Mouse (Mus musculus) testis, adult 2 months (tissue): Measurements from ENCODE around the gene Mcm8. TPM values are rescaled to one million over a fixed set of nuclear protein-coding genes. Genes with fewer than 3 reads are reported as not detected.
A peak's percentile ranks its signal among the peaks of the same experiment; 100 is the strongest.

Experiments
- H3K27ac ChIP-seq: fragments of 200-500 bp; 2 replicates; pipeline ENCODE4 v1.5.1; 2012; ENCODE audit warnings: low read depth, low read length; ENCODE audit not compliant: control insufficient read depth, insufficient read depth
- H3K27me3 ChIP-seq: fragments of 200-500 bp; 2 replicates; pipeline ENCODE4 v1.6.1; 2012; ENCODE audit warnings: mild to moderate bottlenecking, low read length, moderate library complexity; ENCODE audit not compliant: control insufficient read depth, insufficient read depth
- H3K36me3 ChIP-seq: fragments of 200-500 bp; 2 replicates; pipeline ENCODE4 v1.6.1; 2012; ENCODE audit warnings: mild to moderate bottlenecking, low read length; ENCODE audit not compliant: control insufficient read depth, insufficient read depth
- H3K4me1 ChIP-seq: fragments of 200-500 bp; 2 replicates; pipeline ENCODE4 v1.6.1; 2012; ENCODE audit warnings: low read length; ENCODE audit not compliant: control insufficient read depth, insufficient read depth
- H3K4me3 ChIP-seq: fragments of 200-500 bp; 2 replicates; pipeline ENCODE4 v1.5.1; 2012; ENCODE audit warnings: low read depth, mild to moderate bottlenecking, low read length, moderate library complexity, mixed read lengths; ENCODE audit not compliant: control insufficient read depth
- CTCF ChIP-seq: fragments of 200-500 bp; IDR thresholded peaks from 2 replicates; pipeline ENCODE4 v1.5.1; 2012; ENCODE audit warnings: low read depth, mild to moderate bottlenecking, inconsistent platforms, low read length, moderate library complexity; ENCODE audit not compliant: control insufficient read depth, insufficient read depth, insufficient replicate concordance
- POLR2A ChIP-seq: fragments of 200-500 bp; IDR thresholded peaks from 2 replicates; pipeline ENCODE4 v1.6.1; 2012; ENCODE audit warnings: low read depth, mild to moderate bottlenecking, inconsistent platforms, low read length, moderate library complexity; ENCODE audit not compliant: control insufficient read depth
- polyA plus RNA-seq: library from polyadenylated mRNA; depleted of rRNA; stranded (reverse); fragments of >200 nt; gene quantifications from 2 replicates; pipeline ENCODE4 v1.2.3, GENCODE M21; 2012; rRNA removed

Gene Mcm8
- polyA plus RNA-seq, 1 experiment: 3.2 TPM

DNA sequence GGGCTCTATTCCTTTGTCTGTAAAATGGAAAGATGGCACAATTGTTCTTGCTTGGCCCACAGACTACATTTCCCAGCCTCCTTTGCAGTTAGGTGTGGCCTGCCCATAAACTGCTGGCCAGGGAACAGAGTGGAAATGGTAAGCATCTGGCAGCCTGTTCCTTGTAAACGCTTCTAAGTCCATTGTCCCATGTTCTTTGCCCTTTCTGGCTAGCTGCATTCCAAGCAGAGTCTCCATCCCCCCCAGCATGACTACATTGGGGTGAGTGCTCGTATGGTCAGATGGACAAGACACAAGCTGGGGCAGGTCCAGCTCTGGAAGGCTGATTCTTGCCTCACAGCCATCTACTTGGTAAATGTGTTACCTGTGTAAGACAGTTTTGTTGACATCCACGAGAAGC, 55.7 kb downstream of the Mcm8 start:
- H3K36me3 ChIP-seq: no peaks in the 10 kb centered on the region
- no peaks in the 10 kb centered on the region; the same call in 1 of the 2 replicates for H3K4me1 ChIP-seq
- H3K27ac ChIP-seq: no peak overlapping the region
- H3K4me3 ChIP-seq: no peak overlapping the region
- H3K27me3 ChIP-seq: no peaks in the 10 kb centered on the region
- TF ChIP-seq CTCF (no peak), POLR2A (no peak)

DNA sequence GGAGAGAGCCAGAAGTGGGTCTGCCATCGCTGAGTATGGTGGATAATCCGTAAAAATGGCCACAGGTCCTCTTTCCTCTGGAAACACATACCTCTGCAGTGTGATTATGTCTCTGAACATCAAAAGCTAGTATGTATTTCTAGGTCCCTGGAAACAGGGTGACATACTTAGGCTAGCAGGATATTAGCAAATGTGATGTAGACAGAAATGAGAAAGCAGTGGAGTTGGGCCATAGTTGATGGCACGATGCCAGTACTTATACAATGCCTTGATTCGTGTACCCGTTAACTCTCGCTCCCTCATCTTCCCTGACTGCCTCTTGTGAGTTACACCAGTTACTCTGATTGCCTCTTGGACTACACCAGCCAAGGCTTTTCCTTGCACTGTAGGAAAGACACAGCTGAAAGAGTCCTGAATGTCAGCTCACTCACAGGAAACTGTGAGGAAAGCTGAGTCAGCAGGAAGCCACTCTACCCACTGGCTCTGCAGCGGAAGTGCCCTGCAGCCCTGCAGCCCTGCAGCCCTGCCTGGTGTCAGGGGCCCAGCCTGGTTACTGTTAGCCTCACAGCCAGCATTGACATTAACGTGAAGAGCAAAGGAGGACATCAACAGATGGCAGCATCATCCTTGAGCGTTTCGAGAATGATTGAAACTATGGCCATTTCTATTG, 57.9 kb downstream of the Mcm8 start:
- no peak for TF ChIP-seq CTCF
- no peak for TF ChIP-seq POLR2A
- Histone ChIP-seq H3K4me3 (peak overlapping the region; percentile 48), H3K27ac (no peak overlapping the region), H3K27me3 (no peaks in the 10 kb centered on the region), H3K36me3 (no peaks in the 10 kb centered on the region), H3K4me1 (no peaks in the 10 kb centered on the region; the same call in 1 of the 2 replicates)

DNA sequence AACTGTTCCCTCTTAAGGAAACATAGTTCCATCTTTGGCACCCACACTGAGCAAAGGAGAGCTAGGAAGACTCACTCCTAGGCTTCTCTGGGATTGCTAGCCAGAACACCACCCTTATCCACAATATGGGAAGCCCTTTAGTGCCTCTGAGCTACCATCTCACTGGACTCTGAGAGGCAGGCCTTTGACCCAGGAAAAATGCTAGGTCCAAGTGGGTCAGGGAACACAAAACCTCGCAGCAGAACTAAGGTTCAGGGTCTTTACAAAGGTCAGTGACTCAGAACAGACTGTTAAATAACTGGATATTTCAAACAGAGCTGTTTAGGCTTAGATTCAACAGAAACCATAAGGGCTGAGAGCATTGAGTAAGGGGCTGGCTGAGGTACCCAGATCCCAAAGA, 61.0 kb downstream of the Mcm8 start:
- Histone ChIP-seq H3K4me3 (no peak overlapping the region), H3K27ac (no peak overlapping the region; the same call in 1 of the 2 replicates), H3K36me3 (no peaks in the 10 kb centered on the region), H3K27me3 (no peaks in the 10 kb centered on the region), H3K4me1 (no peaks in the 10 kb centered on the region; the same call in 1 of the 2 replicates)
- TF ChIP-seq POLR2A: no peak
- TF ChIP-seq CTCF: no peak

DNA sequence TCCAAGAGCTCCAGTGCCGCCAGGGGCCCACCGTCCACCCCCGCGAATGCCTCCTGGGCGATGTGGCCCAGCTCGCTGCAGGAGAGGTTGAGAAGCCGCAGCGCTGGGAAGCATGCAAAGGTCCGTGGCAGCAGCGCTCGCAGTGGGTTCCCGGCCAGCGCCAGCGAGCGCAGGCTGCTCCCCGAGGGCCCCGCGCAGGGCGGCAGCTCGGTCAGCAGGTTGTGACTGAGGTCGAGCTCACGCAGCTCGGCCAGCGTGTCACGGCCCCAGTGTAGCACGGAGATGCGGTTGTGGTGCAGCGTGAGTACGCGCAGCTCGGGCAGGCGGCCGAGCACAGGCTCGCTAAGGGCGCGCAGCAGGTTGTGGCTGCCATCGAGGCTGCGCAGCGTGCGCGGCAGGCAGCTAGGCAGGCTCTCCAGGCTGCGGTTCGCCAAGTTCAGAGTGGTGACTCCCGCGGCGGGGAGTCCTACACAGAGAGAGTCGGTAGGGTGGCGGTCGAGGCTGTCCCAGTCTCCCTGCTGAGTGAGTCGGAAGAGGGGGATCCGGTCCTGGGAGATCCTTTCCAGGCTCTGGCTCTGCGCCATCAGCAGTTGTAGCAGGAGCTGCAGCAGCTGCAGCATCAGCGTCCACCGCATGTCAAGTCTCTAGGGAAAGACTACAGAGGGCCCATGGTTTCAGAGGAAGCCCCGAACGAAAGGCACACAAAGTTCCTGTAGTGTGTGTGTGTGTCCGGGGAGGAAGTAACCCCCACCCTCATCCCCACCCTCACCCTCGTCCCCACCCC, 63.5 kb downstream of the Mcm8 start:
- H3K4me3 ChIP-seq: peak overlapping the region; percentile 63
- peak overlapping the region; percentile 41 for H3K27ac ChIP-seq
- no peaks in the 10 kb centered on the region for H3K27me3 ChIP-seq
- H3K36me3 ChIP-seq: no peaks in the 10 kb centered on the region
- H3K4me1 ChIP-seq: no peaks in the 10 kb centered on the region; the same call in 1 of the 2 replicates
- no peak for TF ChIP-seq CTCF
- TF ChIP-seq POLR2A: no peak; the same call in 1 of the 2 replicates

DNA sequence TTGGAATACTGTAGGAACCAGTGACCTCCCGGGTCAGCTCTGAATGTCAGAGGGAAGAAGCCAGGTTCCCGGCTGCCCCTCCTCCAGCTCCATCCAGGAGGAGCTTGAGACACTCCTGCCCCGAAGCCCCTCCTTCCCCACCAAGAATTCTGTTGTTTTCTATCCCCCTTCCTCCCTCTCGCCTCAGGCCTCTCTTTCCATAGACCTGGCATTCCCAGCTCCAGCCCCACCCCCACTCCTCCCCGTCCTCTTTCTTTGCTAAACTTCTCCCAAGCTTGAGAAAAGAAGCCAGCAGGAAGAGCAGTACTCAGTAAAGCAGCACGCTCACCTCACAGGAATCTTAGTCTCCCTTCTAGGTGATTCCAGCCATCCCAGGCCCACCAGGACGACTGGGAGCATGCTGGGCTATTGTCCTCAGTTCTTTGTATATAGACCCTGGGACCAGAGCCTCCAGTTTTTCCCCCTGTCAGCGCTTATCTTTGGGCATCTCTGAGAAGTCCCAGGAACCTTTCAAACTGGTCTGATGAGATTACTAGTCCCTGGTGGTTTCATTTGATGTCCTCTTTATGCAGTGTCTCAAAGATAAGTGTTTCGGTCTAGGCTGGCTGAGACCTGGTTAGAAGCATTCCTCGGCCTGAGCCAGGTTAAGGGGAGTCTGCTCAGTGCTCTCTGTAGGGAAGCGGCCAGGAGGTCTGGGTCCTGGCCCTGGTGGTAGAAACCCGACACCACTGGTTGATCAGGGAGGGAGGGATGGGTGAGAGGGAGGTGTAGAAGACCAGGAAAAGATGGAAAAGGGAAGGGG, 65.1 kb downstream of the Mcm8 start, which contains the start of gene Lrrn4:
Gene Lrrn4 (minus strand): TSS at position 48 of the 802 bp plus-strand sequence.
- H3K36me3 ChIP-seq: no peaks in the 10 kb centered on the region
- no peaks in the 10 kb centered on the region; the same call in 1 of the 2 replicates for H3K4me1 ChIP-seq
- no peaks in the 10 kb centered on the region for H3K27me3 ChIP-seq
- H3K4me3 ChIP-seq: peak within 1 kb of the TSS; percentile 63; the same call in 1 of the 2 replicates
- TF ChIP-seq POLR2A (no peak), CTCF (no peak)
- no peak within 1 kb of the TSS for H3K27ac ChIP-seq

DNA sequence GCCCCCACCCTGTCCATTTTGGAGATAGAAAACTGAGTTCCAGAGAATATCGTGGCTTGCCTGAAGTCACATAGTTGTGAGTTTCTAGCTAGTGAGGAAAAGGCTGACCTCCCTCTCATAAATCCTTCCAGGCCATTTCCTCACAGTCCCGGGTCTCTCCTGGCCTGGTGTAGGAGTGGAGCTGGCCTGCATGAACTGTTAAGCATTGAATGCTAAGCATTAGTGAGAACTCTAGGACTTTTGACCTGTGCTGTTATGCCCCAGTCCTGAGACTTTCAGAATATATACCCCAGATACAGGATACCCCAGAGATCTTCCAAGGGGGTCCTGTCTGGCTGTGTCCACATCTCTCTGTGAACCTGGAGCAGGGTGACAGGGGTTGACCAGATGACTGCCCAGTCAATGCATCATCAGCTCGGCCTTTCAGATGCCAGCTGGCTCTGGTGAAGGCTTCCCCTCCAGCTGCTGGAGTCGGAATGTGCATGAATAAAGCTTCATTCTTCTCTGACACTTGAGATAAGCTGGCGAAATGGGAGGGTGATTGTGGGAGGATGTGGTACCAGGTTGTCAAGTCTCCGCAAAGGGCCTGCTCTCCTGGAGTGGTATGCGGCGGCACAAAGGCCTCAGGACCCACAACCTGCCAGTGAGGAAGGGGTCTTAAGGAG, 68.5 kb downstream of the Mcm8 start:
- Histone ChIP-seq H3K4me3 (no peak overlapping the region), H3K36me3 (no peaks in the 10 kb centered on the region), H3K27ac (no peak overlapping the region), H3K27me3 (no peaks in the 10 kb centered on the region), H3K4me1 (no peaks in the 10 kb centered on the region; the same call in 1 of the 2 replicates)
- TF ChIP-seq POLR2A: no peak
- no peak for TF ChIP-seq CTCF

DNA sequence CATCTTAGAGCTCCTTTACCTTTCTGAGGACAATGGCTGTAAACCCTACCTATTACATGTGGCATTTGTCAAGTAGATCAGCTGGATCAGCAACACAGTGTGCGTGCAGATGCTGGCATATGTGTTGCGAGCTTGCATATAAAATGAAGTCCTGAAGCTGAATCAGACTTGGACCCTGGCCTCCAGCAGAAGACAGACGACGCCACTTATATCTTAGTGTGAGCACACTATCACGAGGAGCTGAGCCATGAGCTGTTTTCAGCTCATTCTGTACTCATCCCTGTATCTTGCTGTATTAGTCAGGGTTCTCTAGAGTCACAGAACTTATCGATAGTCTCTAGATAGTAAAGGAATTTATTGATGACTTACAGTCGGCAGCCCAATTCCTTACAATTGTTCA, 69.4 kb downstream of the Mcm8 start:
- TF ChIP-seq POLR2A (no peak), CTCF (no peak)
- Histone ChIP-seq H3K27ac (no peak overlapping the region), H3K4me3 (no peak overlapping the region), H3K27me3 (no peaks in the 10 kb centered on the region), H3K36me3 (no peaks in the 10 kb centered on the region), H3K4me1 (no peaks in the 10 kb centered on the region; the same call in 1 of the 2 replicates)

Other genes with a start within 250 kb of the Mcm8 start
- 12.8 and 18.4 TPM in 2 replicates for gene Gpcpd1, start 228.4 kb upstream of the Mcm8 start, polyA plus RNA-seq
- gene Shld1, start 129.2 kb upstream of the Mcm8 start, polyA plus RNA-seq: 2.4 and 2.7 TPM in 2 replicates
- gene Chgb, start 34.9 kb upstream of the Mcm8 start, polyA plus RNA-seq: 2.1 and 2.5 TPM in 2 replicates
- 3.7 and 4.3 TPM in 2 replicates for gene Trmt6, start 86 bp upstream of the Mcm8 start, polyA plus RNA-seq
- gene Crls1, start 30.5 kb downstream of the Mcm8 start, polyA plus RNA-seq: 115 and 182 TPM in 2 replicates
- 3.9 and 4.3 TPM in 2 replicates for gene Lrrn4, start 64.8 kb downstream of the Mcm8 start, polyA plus RNA-seq
- gene Fermt1, start 129.8 kb downstream of the Mcm8 start, polyA plus RNA-seq: 0.08 TPM in 1 of 2 replicates, not detected in the other